Mouse (Mus musculus) lung, adult 2 months (tissue): ENCODE data around the gene Cby1.

Experiments used
- CTCF ChIP-seq: fragments of 200-500 bp; IDR thresholded peaks from 2 replicates; pipeline ENCODE4 v1.5.1; 2011; ENCODE audit warnings: mild to moderate bottlenecking, low read length, control low read depth; ENCODE audit not compliant: insufficient read depth
- POLR2A ChIP-seq: fragments of 200-500 bp; IDR thresholded peaks from 2 replicates; pipeline ENCODE4 v1.6.1; 2011; ENCODE audit warnings: low read depth, mild to moderate bottlenecking, control low read depth, low read length, borderline replicate concordance; ENCODE audit errors: extremely low read depth

DNA sequence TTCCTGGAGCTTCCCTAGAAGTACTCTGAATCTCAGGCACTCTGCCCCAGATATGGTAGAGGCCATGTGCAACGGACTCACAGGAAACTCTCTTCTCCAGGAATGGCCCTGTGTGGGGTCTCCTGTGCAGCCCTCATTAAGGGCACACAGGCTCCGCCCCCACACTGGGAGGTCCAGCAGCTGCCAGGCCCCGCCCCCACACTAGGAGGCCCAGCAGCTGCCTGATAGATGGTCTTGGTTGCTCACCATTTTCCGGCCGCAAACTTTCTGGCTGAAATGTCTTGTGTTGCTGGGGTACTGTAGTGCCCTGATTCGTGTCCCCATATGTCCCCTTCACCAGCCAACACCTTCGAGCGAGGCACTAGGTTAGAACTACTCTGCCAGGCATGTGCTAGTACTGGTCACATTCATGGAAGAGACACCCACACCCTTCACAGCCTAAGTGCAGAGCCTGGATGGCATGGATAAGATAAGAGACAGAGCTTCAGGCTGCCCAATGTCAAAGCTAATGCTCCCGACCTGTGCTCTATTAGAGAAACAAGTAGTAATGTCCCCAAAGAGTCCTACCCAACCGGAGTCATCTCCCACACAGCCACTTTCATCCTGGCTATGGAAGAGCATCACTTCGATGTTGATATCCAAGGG is 39.1 kb upstream of the Cby1 start:
- TF ChIP-seq POLR2A (no peak), CTCF (no peak)
